Mouse (Mus musculus): ENCODE data around the gene Armc7. TPM values are rescaled to one million over a fixed set of nuclear protein-coding genes. Genes with fewer than 3 reads are reported as not detected.

Armc7 gene
- polyA plus RNA-seq, 1 experiment from 2014 or later: 5.1 TPM

GRCm38 (mm10) chr11:115437571-115438122, 37.8 kb upstream of the Armc7 start:
- 73% methylated on average over 5 of the region's 5 CpGs for WGBS (ENCODE audit: insufficient replicate concordance)
- no peaks in the 10 kb centered on the region for H3K27me3 ChIP-seq (ENCODE audit: control insufficient read depth, insufficient read depth, low read length)

GRCm38 (mm10) chr11:115439326-115439725, 36.1 kb upstream of the Armc7 start:
- 76% methylated on average over 3 of the region's 3 CpGs for WGBS (ENCODE audit: insufficient replicate concordance)
- Histone ChIP-seq H3K27ac (ENCODE audit: low read depth, low read length) (no peak overlapping the region), H3K4me2 (no peak overlapping the region), H3K27me3 (ENCODE audit: control insufficient read depth, insufficient read depth, low read length) (no peaks in the 10 kb centered on the region), H3K36me3 (ENCODE audit: control insufficient read depth, insufficient read depth, low read length) (no peaks in the 10 kb centered on the region), H3K4me1 (ENCODE audit: control insufficient read depth, insufficient read depth, low read length) (peaks cover 9% of the 10 kb centered on the region), H3K4me3 (ENCODE audit: low read depth, low read length) (no peak overlapping the region), H3K9ac (ENCODE audit: low read depth, low read length) (no peak overlapping the region), H3K9me3 (replicated peaks; ENCODE audit: control insufficient read depth, low read length) (peaks cover 4% of the 10 kb centered on the region; the same call in 1 of the 2 replicates)
- ATAC-seq (replicated peaks; ENCODE audit: insufficient number of reproducible peaks, low FRiP score, low TSS enrichment): no peak

More at GRCm38 (mm10) chr11:115437571-115438122, 37.8 kb upstream of the Armc7 start:
- no peak for ATAC-seq (replicated peaks; ENCODE audit: insufficient number of reproducible peaks, low FRiP score, low TSS enrichment)
- no peak overlapping the region for H3K4me3 ChIP-seq (ENCODE audit: low read depth, low read length)
- H3K9ac ChIP-seq (ENCODE audit: low read depth, low read length): no peak overlapping the region
- no peak overlapping the region for H3K27ac ChIP-seq (ENCODE audit: low read depth, low read length)
- no peaks in the 10 kb centered on the region; the same call in 1 of the 2 replicates for H3K36me3 ChIP-seq (ENCODE audit: control insufficient read depth, insufficient read depth, low read length)
- H3K9me3 ChIP-seq (replicated peaks; ENCODE audit: control insufficient read depth, low read length): peaks cover 4% of the 10 kb centered on the region; the same call in 1 of the 2 replicates
- H3K4me2 ChIP-seq: no peak overlapping the region
- peaks cover 9% of the 10 kb centered on the region for H3K4me1 ChIP-seq (ENCODE audit: control insufficient read depth, insufficient read depth, low read length)

GRCm38 (mm10) chr11:115439906-115440595, 35.4 kb upstream of the Armc7 start, which contains the start of gene Trim80:
Gene Trim80 (plus strand): TSS chr11:115440545.
- Histone ChIP-seq H3K36me3 (ENCODE audit: control insufficient read depth, insufficient read depth, low read length) (no peaks in the 10 kb centered on the region), H3K4me2 (no peak within 1 kb of the TSS), H3K4me1 (ENCODE audit: control insufficient read depth, insufficient read depth, low read length) (peaks cover 9% of the 10 kb centered on the region), H3K9ac (ENCODE audit: low read depth, low read length) (no peak within 1 kb of the TSS), H3K27ac (ENCODE audit: low read depth, low read length) (no peak within 1 kb of the TSS), H3K4me3 (ENCODE audit: low read depth, low read length) (no peak within 1 kb of the TSS), H3K27me3 (ENCODE audit: control insufficient read depth, insufficient read depth, low read length) (no peaks in the 10 kb centered on the region), H3K9me3 (replicated peaks; ENCODE audit: control insufficient read depth, low read length) (peaks cover 4% of the 10 kb centered on the region; the same call in 1 of the 2 replicates)
- ATAC-seq (replicated peaks; ENCODE audit: insufficient number of reproducible peaks, low FRiP score, low TSS enrichment): no peak
- 85% methylated on average over 9 of the region's 9 CpGs for WGBS (ENCODE audit: insufficient replicate concordance)

GRCm38 (mm10) chr11:115441417-115441816, 34.0 kb upstream of the Armc7 start:
- Histone ChIP-seq H3K27me3 (ENCODE audit: control insufficient read depth, insufficient read depth, low read length) (no peaks in the 10 kb centered on the region), H3K9ac (ENCODE audit: low read depth, low read length) (no peak overlapping the region), H3K4me1 (ENCODE audit: control insufficient read depth, insufficient read depth, low read length) (peaks cover 3% of the 10 kb centered on the region), H3K4me3 (ENCODE audit: low read depth, low read length) (no peak overlapping the region), H3K27ac (ENCODE audit: low read depth, low read length) (no peak overlapping the region), H3K4me2 (no peak overlapping the region), H3K9me3 (replicated peaks; ENCODE audit: control insufficient read depth, low read length) (peaks cover 4% of the 10 kb centered on the region; the same call in 1 of the 2 replicates), H3K36me3 (ENCODE audit: control insufficient read depth, insufficient read depth, low read length) (no peaks in the 10 kb centered on the region)
- ATAC-seq (replicated peaks; ENCODE audit: insufficient number of reproducible peaks, low FRiP score, low TSS enrichment): no peak
- 47% methylated on average over 15 of the region's 15 CpGs for WGBS (ENCODE audit: insufficient replicate concordance)

GRCm38 (mm10) chr11:115446906-115447305, 28.6 kb upstream of the Armc7 start:
- peak overlapping the region; percentile 24 for H3K27ac ChIP-seq (ENCODE audit: low read depth, low read length)
- ATAC-seq (replicated peaks; ENCODE audit: insufficient number of reproducible peaks, low FRiP score, low TSS enrichment): no peak; the same call in 1 of the 2 replicates

GRCm38 (mm10) chr11:115447321-115447885, 28.1 kb upstream of the Armc7 start:
- Histone ChIP-seq H3K27ac (ENCODE audit: low read depth, low read length) (no peak overlapping the region; the same call in 1 of the 2 replicates), H3K4me2 (no peak overlapping the region)
- WGBS (ENCODE audit: insufficient replicate concordance): 76% methylated on average over 11 of the region's 11 CpGs

More at GRCm38 (mm10) chr11:115446906-115447305, 28.6 kb upstream of the Armc7 start:
- Histone ChIP-seq H3K9ac (ENCODE audit: low read depth, low read length) (peak overlapping the region; percentile 31; the same call in 1 of the 2 replicates), H3K9me3 (replicated peaks; ENCODE audit: control insufficient read depth, low read length) (no peaks in the 10 kb centered on the region), H3K4me3 (ENCODE audit: low read depth, low read length) (no peak overlapping the region), H3K4me2 (no peak overlapping the region), H3K4me1 (ENCODE audit: control insufficient read depth, insufficient read depth, low read length) (peaks cover 21% of the 10 kb centered on the region), H3K27me3 (ENCODE audit: control insufficient read depth, insufficient read depth, low read length) (no peaks in the 10 kb centered on the region), H3K36me3 (ENCODE audit: control insufficient read depth, insufficient read depth, low read length) (no peaks in the 10 kb centered on the region)
- 16% methylated on average over 3 of the region's 3 CpGs for WGBS (ENCODE audit: insufficient replicate concordance)

GRCm38 (mm10) chr11:115448075-115448474, 27.4 kb upstream of the Armc7 start:
- peaks cover 21% of the 10 kb centered on the region for H3K4me1 ChIP-seq (ENCODE audit: control insufficient read depth, insufficient read depth, low read length)
- H3K4me3 ChIP-seq (ENCODE audit: low read depth, low read length): no peak overlapping the region
- no peaks in the 10 kb centered on the region for H3K9me3 ChIP-seq (replicated peaks; ENCODE audit: control insufficient read depth, low read length)
- no peak for ATAC-seq (replicated peaks; ENCODE audit: insufficient number of reproducible peaks, low FRiP score, low TSS enrichment)
- H3K4me2 ChIP-seq: no peak overlapping the region
- 86% methylated on average over 16 of the region's 16 CpGs for WGBS (ENCODE audit: insufficient replicate concordance)
- no peaks in the 10 kb centered on the region for H3K27me3 ChIP-seq (ENCODE audit: control insufficient read depth, insufficient read depth, low read length)
- H3K27ac ChIP-seq (ENCODE audit: low read depth, low read length): no peak overlapping the region
- no peaks in the 10 kb centered on the region for H3K36me3 ChIP-seq (ENCODE audit: control insufficient read depth, insufficient read depth, low read length)
- no peak overlapping the region for H3K9ac ChIP-seq (ENCODE audit: low read depth, low read length)

More at GRCm38 (mm10) chr11:115447321-115447885, 28.1 kb upstream of the Armc7 start:
- H3K9ac ChIP-seq (ENCODE audit: low read depth, low read length): no peak overlapping the region
- no peaks in the 10 kb centered on the region for H3K27me3 ChIP-seq (ENCODE audit: control insufficient read depth, insufficient read depth, low read length)
- H3K4me3 ChIP-seq (ENCODE audit: low read depth, low read length): no peak overlapping the region
- H3K9me3 ChIP-seq (replicated peaks; ENCODE audit: control insufficient read depth, low read length): no peaks in the 10 kb centered on the region
- no peaks in the 10 kb centered on the region for H3K36me3 ChIP-seq (ENCODE audit: control insufficient read depth, insufficient read depth, low read length)
- no peak for ATAC-seq (replicated peaks; ENCODE audit: insufficient number of reproducible peaks, low FRiP score, low TSS enrichment)
- H3K4me1 ChIP-seq (ENCODE audit: control insufficient read depth, insufficient read depth, low read length): peaks cover 21% of the 10 kb centered on the region

GRCm38 (mm10) chr11:115448998-115449397, 26.5 kb upstream of the Armc7 start:
- no peak overlapping the region for H3K27ac ChIP-seq (ENCODE audit: low read depth, low read length)
- no peak overlapping the region for H3K4me2 ChIP-seq
- no peak for ATAC-seq (replicated peaks; ENCODE audit: insufficient number of reproducible peaks, low FRiP score, low TSS enrichment)
- no peak overlapping the region for H3K9ac ChIP-seq (ENCODE audit: low read depth, low read length)
- H3K36me3 ChIP-seq (ENCODE audit: control insufficient read depth, insufficient read depth, low read length): no peaks in the 10 kb centered on the region
- H3K4me3 ChIP-seq (ENCODE audit: low read depth, low read length): no peak overlapping the region
- peaks cover 23% of the 10 kb centered on the region for H3K4me1 ChIP-seq (ENCODE audit: control insufficient read depth, insufficient read depth, low read length)
- 59% methylated on average over 7 of the region's 7 CpGs for WGBS (ENCODE audit: insufficient replicate concordance)
- H3K9me3 ChIP-seq (replicated peaks; ENCODE audit: control insufficient read depth, low read length): no peaks in the 10 kb centered on the region
- H3K27me3 ChIP-seq (ENCODE audit: control insufficient read depth, insufficient read depth, low read length): no peaks in the 10 kb centered on the region
